Mouse (Mus musculus): Measurements from ENCODE around the gene Clcn3.

Clcn3 gene

GRCm38 (mm10) chr8:60870231-60871193, 112.6 kb downstream of the Clcn3 start:
- DNase-seq (ENCODE audit: low read depth, low spot score) = no peak

- no peak for DNase-seq (ENCODE audit: low read depth, low spot score)
Observed at GRCm38 (mm10) chr8:60869761-60870160, 113.3 kb downstream of the Clcn3 start.

- DNase-seq (ENCODE audit: low read depth, low spot score) = no peak
Observed at GRCm38 (mm10) chr8:60868236-60868965, 114.7 kb downstream of the Clcn3 start.

- DNase-seq (ENCODE audit: low read depth, low spot score) = no peak
Observed at GRCm38 (mm10) chr8:60867468-60868115, 115.5 kb downstream of the Clcn3 start.

DNA sequence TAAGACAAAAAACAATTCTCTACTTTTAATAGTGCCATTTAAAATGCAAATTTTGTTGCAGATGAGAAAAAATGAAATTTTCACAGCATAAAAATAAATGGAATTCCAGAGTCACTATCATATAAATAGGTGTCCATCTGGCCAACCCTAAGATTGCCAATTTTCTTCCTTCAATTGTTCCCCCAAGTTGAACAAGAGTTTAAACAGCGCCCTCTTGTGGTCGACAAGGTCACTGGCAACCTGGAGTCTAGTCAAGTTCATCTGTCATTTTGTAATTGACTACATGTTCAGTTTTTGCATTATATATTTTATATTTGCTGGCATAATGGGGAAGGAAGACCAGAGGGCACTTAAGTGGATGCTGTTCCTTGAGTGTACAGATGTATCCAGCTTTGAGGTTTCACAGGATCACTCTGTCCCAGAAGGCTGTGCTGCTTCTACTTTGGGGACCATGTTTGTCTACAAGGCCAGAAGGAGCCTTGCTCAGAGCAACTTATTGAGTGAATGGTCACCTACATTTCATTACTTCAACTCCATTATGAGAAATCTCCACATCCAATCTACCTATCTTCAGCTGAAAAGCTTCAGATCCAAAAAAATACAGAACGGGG, 117.5 kb downstream of the Clcn3 start:
- DNase-seq (ENCODE audit: low read depth, low spot score) = peak; percentile 90

GRCm38 (mm10) chr8:60864875-60865274, 118.2 kb downstream of the Clcn3 start:
- peak; percentile 74 for DNase-seq (ENCODE audit: low read depth, low spot score)

- DNase-seq (ENCODE audit: low read depth, low spot score) = no peak
Observed at GRCm38 (mm10) chr8:60861783-60862182, 121.3 kb downstream of the Clcn3 start.

- no peak for DNase-seq (ENCODE audit: low read depth, low spot score)
Observed at GRCm38 (mm10) chr8:60860749-60861148, 122.4 kb downstream of the Clcn3 start.

Data from 3T3-L1 (cell line).